Mouse (Mus musculus) small intestine, adult 2 months (tissue): ENCODE results near the gene Trpv1.

Experiments
- CTCF ChIP-seq: fragments of 200-500 bp; IDR thresholded peaks from 2 replicates; pipeline ENCODE4 v1.5.1; 2012; ENCODE audit warnings: low read depth, mild to moderate bottlenecking, control low read depth, inconsistent platforms, low read length, moderate library complexity, mixed read lengths; ENCODE audit not compliant: insufficient replicate concordance, insufficient read length; ENCODE audit errors: extremely low read depth
- POLR2A ChIP-seq: fragments of 200-500 bp; IDR thresholded peaks from 2 replicates; pipeline ENCODE4 v1.6.1; 2012; ENCODE audit warnings: low read depth, mild to moderate bottlenecking, control low read depth, inconsistent platforms, low read length, moderate library complexity

- TF ChIP-seq POLR2A (no peak), CTCF (no peak)
These were observed 28.9 kb upstream of the Trpv1 start for GRCm38 (mm10) chr11:73205194-73205593.
